Mouse (Mus musculus): ENCODE results near the gene Cgref1. TPM values are rescaled to one million over a fixed set of nuclear protein-coding genes. Genes with fewer than 3 reads are reported as not detected.

Cgref1 gene
- polyA plus RNA-seq, 1 experiment from 2014 or later: 89.1 TPM

- no peaks in the 10 kb centered on the region for H3K27me3 ChIP-seq (replicated peaks; ENCODE audit: control insufficient read depth, insufficient read depth, low read length)
- WGBS: 79% methylated on average over 6 of the region's 6 CpGs
- H3K9ac ChIP-seq (ENCODE audit: low read depth, low read length): no peak overlapping the region
- H3K4me1 ChIP-seq (ENCODE audit: control insufficient read depth, insufficient read depth, low read depth, low read length): peaks cover 8% of the 10 kb centered on the region
- peaks cover 24% of the 10 kb centered on the region for H3K36me3 ChIP-seq (ENCODE audit: control insufficient read depth, insufficient read depth, low read length)
- H3K9me3 ChIP-seq (ENCODE audit: control insufficient read depth, low read length): no peaks in the 10 kb centered on the region
- no peak overlapping the region for H3K27ac ChIP-seq (ENCODE audit: low read depth, low read length)
- H3K4me3 ChIP-seq (ENCODE audit: low read length): no peak overlapping the region
- H3K4me2 ChIP-seq (ENCODE audit: low read length): no peak overlapping the region
- no peak for ATAC-seq
Observed at GRCm38 (mm10) chr5:30951706-30952105, 6.3 kb upstream of the Cgref1 start.

- peaks cover 23% of the 10 kb centered on the region for H3K36me3 ChIP-seq (ENCODE audit: control insufficient read depth, insufficient read depth, low read length)
- H3K27ac ChIP-seq (ENCODE audit: low read depth, low read length): no peak overlapping the region
- H3K27me3 ChIP-seq (replicated peaks; ENCODE audit: control insufficient read depth, insufficient read depth, low read length): no peaks in the 10 kb centered on the region
- peaks cover 10% of the 10 kb centered on the region for H3K4me1 ChIP-seq (ENCODE audit: control insufficient read depth, insufficient read depth, low read depth, low read length)
- 87% methylated on average over 2 of the region's 2 CpGs for WGBS
- H3K9ac ChIP-seq (ENCODE audit: low read depth, low read length): no peak overlapping the region
- no peak overlapping the region for H3K4me3 ChIP-seq (ENCODE audit: low read length)
- no peak overlapping the region; the same call in 1 of the 2 replicates for H3K4me2 ChIP-seq (ENCODE audit: low read length)
- no peak for ATAC-seq
- no peaks in the 10 kb centered on the region for H3K9me3 ChIP-seq (ENCODE audit: control insufficient read depth, low read length)
Observed at GRCm38 (mm10) chr5:30950922-30951321, 5.5 kb upstream of the Cgref1 start.

- Histone ChIP-seq H3K4me1 (ENCODE audit: control insufficient read depth, insufficient read depth, low read depth, low read length) (peaks cover 12% of the 10 kb centered on the region), H3K4me2 (ENCODE audit: low read length) (peak overlapping the region; percentile 93), H3K27ac (ENCODE audit: low read depth, low read length) (peak overlapping the region; percentile 78), H3K4me3 (ENCODE audit: low read length) (peak overlapping the region; percentile 52), H3K36me3 (ENCODE audit: control insufficient read depth, insufficient read depth, low read length) (peaks cover 18% of the 10 kb centered on the region), H3K9me3 (ENCODE audit: control insufficient read depth, low read length) (no peaks in the 10 kb centered on the region), H3K27me3 (replicated peaks; ENCODE audit: control insufficient read depth, insufficient read depth, low read length) (no peaks in the 10 kb centered on the region), H3K9ac (ENCODE audit: low read depth, low read length) (peak overlapping the region; percentile 71)
- WGBS: 54% methylated on average over 4 of the region's 4 CpGs
- no peak for ATAC-seq
Observed at GRCm38 (mm10) chr5:30950451-30950850, 5.1 kb upstream of the Cgref1 start.

GRCm38 (mm10) chr5:30949654-30950326, 4.4 kb upstream of the Cgref1 start:
- Histone ChIP-seq H3K9me3 (ENCODE audit: control insufficient read depth, low read length) (no peaks in the 10 kb centered on the region), H3K27me3 (replicated peaks; ENCODE audit: control insufficient read depth, insufficient read depth, low read length) (no peaks in the 10 kb centered on the region), H3K36me3 (ENCODE audit: control insufficient read depth, insufficient read depth, low read length) (peaks cover 12% of the 10 kb centered on the region), H3K4me1 (ENCODE audit: control insufficient read depth, insufficient read depth, low read depth, low read length) (peaks cover 12% of the 10 kb centered on the region), H3K4me3 (ENCODE audit: low read length) (peak overlapping the region; percentile 52), H3K27ac (ENCODE audit: low read depth, low read length) (peak overlapping the region; percentile 78), H3K9ac (ENCODE audit: low read depth, low read length) (peak overlapping the region; percentile 71), H3K4me2 (ENCODE audit: low read length) (peak overlapping the region; percentile 93)
- under 1% methylated on average over 30 of the region's 31 CpGs for WGBS
- peak; percentile 85 for ATAC-seq

- ATAC-seq: no peak
- Histone ChIP-seq H3K4me3 (ENCODE audit: low read length) (no peak overlapping the region), H3K4me1 (ENCODE audit: control insufficient read depth, insufficient read depth, low read depth, low read length) (peaks cover 14% of the 10 kb centered on the region), H3K4me2 (ENCODE audit: low read length) (no peak overlapping the region), H3K27me3 (replicated peaks; ENCODE audit: control insufficient read depth, insufficient read depth, low read length) (no peaks in the 10 kb centered on the region), H3K27ac (ENCODE audit: low read depth, low read length) (no peak overlapping the region), H3K9me3 (ENCODE audit: control insufficient read depth, low read length) (no peaks in the 10 kb centered on the region), H3K36me3 (ENCODE audit: control insufficient read depth, insufficient read depth, low read length) (peaks cover 3% of the 10 kb centered on the region; the same call in 1 of the 2 replicates), H3K9ac (ENCODE audit: low read depth, low read length) (no peak overlapping the region)
- WGBS: 82% methylated on average over 5 of the region's 5 CpGs
Observed at GRCm38 (mm10) chr5:30948620-30949019, 3.2 kb upstream of the Cgref1 start.

GRCm38 (mm10) chr5:30944344-30944743, 1.0 kb downstream of the Cgref1 start:
- WGBS: 91% methylated on average over 6 of the region's 6 CpGs
- Histone ChIP-seq H3K27me3 (replicated peaks; ENCODE audit: control insufficient read depth, insufficient read depth, low read length) (no peaks in the 10 kb centered on the region), H3K27ac (ENCODE audit: low read depth, low read length) (no peak overlapping the region), H3K9me3 (ENCODE audit: control insufficient read depth, low read length) (no peaks in the 10 kb centered on the region), H3K36me3 (ENCODE audit: control insufficient read depth, insufficient read depth, low read length) (no peaks in the 10 kb centered on the region), H3K4me1 (ENCODE audit: control insufficient read depth, insufficient read depth, low read depth, low read length) (peaks cover 6% of the 10 kb centered on the region), H3K4me2 (ENCODE audit: low read length) (peak overlapping the region; percentile 93), H3K4me3 (ENCODE audit: low read length) (peak overlapping the region; percentile 67), H3K9ac (ENCODE audit: low read depth, low read length) (no peak overlapping the region; the same call in 1 of the 2 replicates)
- no peak for ATAC-seq

- Histone ChIP-seq H3K4me2 (ENCODE audit: low read length) (no peak overlapping the region), H3K4me3 (ENCODE audit: low read length) (no peak overlapping the region), H3K36me3 (ENCODE audit: control insufficient read depth, insufficient read depth, low read length) (no peaks in the 10 kb centered on the region), H3K27me3 (replicated peaks; ENCODE audit: control insufficient read depth, insufficient read depth, low read length) (no peaks in the 10 kb centered on the region), H3K9me3 (ENCODE audit: control insufficient read depth, low read length) (no peaks in the 10 kb centered on the region), H3K9ac (ENCODE audit: low read depth, low read length) (no peak overlapping the region), H3K27ac (ENCODE audit: low read depth, low read length) (no peak overlapping the region), H3K4me1 (ENCODE audit: control insufficient read depth, insufficient read depth, low read depth, low read length) (peaks cover 6% of the 10 kb centered on the region)
- 97% methylated on average over 2 of the region's 2 CpGs for WGBS
- ATAC-seq: no peak
Observed at GRCm38 (mm10) chr5:30943004-30943403, 2.4 kb downstream of the Cgref1 start.

GRCm38 (mm10) chr5:30934725-30935461, 10.5 kb downstream of the Cgref1 start:
- peak; percentile 48; the same call in 1 of the 2 replicates for ATAC-seq

GRCm38 (mm10) chr5:30933705-30934104, 11.7 kb downstream of the Cgref1 start:
- Histone ChIP-seq H3K27ac (ENCODE audit: low read depth, low read length) (no peak overlapping the region), H3K4me1 (ENCODE audit: control insufficient read depth, insufficient read depth, low read depth, low read length) (no peaks in the 10 kb centered on the region), H3K4me3 (ENCODE audit: low read length) (no peak overlapping the region), H3K9ac (ENCODE audit: low read depth, low read length) (no peak overlapping the region), H3K4me2 (ENCODE audit: low read length) (no peak overlapping the region), H3K9me3 (ENCODE audit: control insufficient read depth, low read length) (no peaks in the 10 kb centered on the region), H3K36me3 (ENCODE audit: control insufficient read depth, insufficient read depth, low read length) (no peaks in the 10 kb centered on the region), H3K27me3 (replicated peaks; ENCODE audit: control insufficient read depth, insufficient read depth, low read length) (no peaks in the 10 kb centered on the region)
- ATAC-seq: no peak
- WGBS: 73% methylated on average over 5 of the region's 5 CpGs

More at GRCm38 (mm10) chr5:30934725-30935461, 10.5 kb downstream of the Cgref1 start:
- H3K36me3 ChIP-seq (ENCODE audit: control insufficient read depth, insufficient read depth, low read length): no peaks in the 10 kb centered on the region
- H3K9ac ChIP-seq (ENCODE audit: low read depth, low read length): no peak overlapping the region
- no peaks in the 10 kb centered on the region for H3K4me1 ChIP-seq (ENCODE audit: control insufficient read depth, insufficient read depth, low read depth, low read length)
- H3K4me2 ChIP-seq (ENCODE audit: low read length): no peak overlapping the region
- no peak overlapping the region for H3K4me3 ChIP-seq (ENCODE audit: low read length)
- 82% methylated on average over 5 of the region's 5 CpGs for WGBS
- H3K9me3 ChIP-seq (ENCODE audit: control insufficient read depth, low read length): no peaks in the 10 kb centered on the region
- H3K27ac ChIP-seq (ENCODE audit: low read depth, low read length): no peak overlapping the region
- H3K27me3 ChIP-seq (replicated peaks; ENCODE audit: control insufficient read depth, insufficient read depth, low read length): no peaks in the 10 kb centered on the region

Measured in hindbrain, embryonic 16.5 days (tissue).